Mouse (Mus musculus): ENCODE measurements at regions not wholly inside any gene's neighbourhood (a gene's known extent, or its start where the extent isn't known, plus 50 kb on each side); places are given as distances from the start of the nearest gene placed in this dataset.

DNA sequence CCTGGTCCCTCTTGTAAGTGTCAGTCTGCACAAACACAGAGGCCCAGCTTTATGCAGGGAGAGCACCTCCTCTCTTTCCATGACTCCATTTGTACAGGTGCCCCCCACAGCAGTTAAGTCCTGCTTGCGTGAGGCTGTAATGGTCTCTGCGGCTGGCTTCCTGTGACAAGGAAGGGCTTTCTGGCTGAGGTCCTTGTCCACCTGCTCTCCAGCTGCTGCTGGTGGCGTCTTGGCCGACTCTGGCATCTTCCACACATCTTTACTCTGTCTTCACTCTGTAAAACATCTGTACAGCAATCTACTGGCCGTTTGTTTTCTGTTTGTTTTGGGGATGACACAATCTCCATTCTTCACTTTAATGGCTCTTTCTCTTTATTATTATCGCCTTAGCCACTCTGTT is 60.8 kb downstream of the Rpusd4 start:
- no peak for DNase-seq

GRCm38 (mm10) chr9:35330386-35330785 is 62.7 kb downstream of the Rpusd4 start:
- DNase-seq, result no peak

DNA sequence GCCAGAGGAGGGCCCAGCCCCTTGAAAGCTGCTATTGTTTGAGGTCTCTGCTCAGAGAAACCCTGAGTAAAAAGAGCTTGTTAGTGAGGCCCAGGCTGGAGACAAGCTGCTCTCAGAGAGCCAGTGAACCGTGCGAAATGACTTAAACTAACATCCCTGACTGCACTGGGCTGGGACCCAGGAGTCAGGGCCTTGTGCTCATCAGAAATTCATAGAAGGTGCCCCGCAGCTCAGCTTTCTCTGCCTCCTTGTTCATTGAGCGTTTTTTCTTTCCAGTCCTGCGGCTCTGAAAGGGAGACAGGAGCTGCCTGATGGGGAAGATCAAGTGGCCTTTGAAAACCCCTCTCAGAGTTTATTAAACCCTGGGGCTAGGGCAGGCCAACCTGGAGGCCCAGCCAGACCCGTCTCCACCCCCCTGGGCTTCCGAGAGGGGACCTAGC is 63.6 kb downstream of the Rpusd4 start:
- no peak for DNase-seq

- DNase-seq, result no peak
These were observed 65.3 kb downstream of the Rpusd4 start for GRCm38 (mm10) chr9:35332688-35333630.

GRCm38 (mm10) chr9:35333631-35334005 is 66.0 kb downstream of the Rpusd4 start:
- no peak for DNase-seq

- no peak for DNase-seq
These were observed 66.9 kb downstream of the Rpusd4 start for GRCm38 (mm10) chr9:35334536-35334935.

DNA sequence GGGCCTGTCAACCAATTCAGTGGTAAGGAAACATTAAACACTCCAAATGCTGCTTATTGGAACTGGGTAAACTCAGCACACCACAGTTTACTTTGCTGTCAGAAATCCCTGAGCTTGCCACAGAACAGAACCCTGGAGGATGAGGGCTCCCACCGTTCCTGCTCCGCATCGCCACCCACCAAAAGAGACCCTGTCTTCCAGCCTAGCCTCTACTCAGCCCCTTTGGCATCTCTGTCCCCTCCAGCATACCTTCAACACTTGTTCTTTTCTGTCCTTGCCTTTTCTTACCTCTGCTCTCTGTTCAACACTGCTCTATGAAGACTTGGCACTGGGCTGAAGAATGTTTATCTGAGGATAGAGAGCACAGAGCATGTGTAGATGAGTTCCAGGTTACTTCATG is 67.5 kb downstream of the Rpusd4 start:
- DNase-seq, result no peak

DNA sequence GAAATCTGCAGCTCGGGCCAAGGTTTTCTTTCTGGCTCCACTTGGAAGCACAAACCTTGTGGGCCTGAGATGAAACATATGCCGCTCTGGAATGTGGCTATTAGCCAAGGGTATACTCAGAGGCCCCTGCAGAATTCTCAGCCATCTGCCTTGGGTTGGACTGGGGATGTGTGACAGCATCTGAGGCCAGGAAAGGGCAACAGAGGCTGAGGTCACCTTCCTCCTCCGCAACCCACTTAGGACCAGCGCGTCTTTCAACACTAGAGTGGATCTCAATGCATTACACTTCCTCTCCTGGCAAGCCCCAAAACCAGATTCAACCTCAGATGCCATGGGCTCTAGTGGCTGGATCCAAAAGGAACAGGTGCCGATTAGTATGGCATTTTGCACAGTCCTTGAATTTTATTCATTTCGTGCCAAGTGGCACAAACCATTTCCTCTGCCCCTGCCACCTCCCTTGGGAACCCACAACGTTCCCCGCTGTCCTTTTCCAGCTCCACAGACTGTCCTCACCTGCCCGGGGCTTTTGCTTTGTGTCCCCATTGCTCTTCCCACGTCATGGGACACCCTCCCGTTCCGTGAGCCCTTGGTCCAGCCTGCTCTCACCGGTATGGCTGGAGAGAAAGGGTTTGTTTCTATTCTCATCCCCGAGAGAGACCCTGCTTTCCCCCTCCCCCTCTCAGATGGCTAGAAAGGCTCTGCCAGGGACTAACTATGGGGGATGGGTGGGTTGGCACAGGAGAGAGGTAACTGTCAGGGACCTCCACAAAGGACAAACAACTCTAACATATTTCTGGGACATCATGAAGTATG is 68.4 kb downstream of the Rpusd4 start:
- DNase-seq, result peak; percentile 50

- peak; percentile 46 for DNase-seq
These were observed 69.0 kb downstream of the Rpusd4 start for GRCm38 (mm10) chr9:35336701-35337055.

- no peak for DNase-seq
These were observed 71.2 kb downstream of the Rpusd4 start for GRCm38 (mm10) chr9:35338858-35339257.

DNA sequence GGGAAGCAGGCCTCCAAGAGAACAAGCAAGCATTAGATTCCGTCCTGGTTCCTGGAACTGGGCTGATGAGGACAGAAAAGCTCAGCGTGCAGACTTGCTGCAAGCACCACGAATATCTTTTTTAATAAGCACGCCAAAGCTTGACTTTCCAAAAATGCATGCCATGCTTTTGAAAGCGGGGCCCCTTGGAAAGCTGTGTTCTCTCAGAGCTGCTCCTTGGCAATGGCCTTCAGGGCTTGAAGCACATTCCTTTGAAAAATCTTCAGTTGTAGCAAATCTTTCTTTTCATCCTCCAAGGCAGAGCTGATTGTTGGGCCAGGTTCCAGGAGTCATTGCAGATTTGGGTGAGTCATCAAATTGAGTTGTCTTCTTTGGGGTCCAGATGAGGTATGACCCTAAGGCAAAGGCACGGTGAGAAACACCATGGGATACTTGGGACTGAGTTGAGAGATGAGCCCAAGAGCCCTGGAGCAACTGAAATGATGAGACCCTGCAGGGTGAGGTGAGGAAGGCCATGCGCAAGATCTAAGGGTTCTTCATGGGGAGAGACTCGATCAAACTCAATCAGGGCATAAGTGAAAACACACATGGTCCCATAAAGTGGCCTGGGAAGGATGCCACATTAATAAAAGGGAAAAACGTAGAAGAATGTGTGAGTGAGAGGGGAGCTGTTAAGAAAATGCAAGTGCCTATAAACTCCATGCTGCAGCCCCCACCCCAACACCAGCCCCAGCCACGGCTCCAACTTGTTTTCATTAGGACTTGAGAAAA is 72.0 kb downstream of the Rpusd4 start:
- DNase-seq, result no peak

DNA sequence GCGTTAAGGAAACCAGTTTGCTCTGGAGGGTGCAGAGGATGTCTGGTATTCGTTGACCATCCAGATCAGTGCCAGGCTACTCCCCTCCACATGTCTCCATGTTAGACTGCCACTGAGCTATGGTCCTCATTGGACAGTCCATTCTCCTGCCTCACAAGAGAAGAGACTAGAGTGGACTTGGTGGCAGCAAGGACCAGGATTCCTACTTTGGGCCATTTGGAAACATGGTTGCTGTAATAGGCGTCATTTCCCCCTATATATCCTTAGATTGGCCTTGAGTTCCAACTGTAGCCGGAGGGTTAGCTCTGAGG is 72.6 kb downstream of the Rpusd4 start:
- no peak for DNase-seq

- no peak for DNase-seq
These were observed 73.1 kb downstream of the Rpusd4 start for GRCm38 (mm10) chr9:35340811-35341210.

GRCm38 (mm10) chr9:35341386-35341785 is 73.7 kb downstream of the Rpusd4 start:
- no peak for DNase-seq

DNA sequence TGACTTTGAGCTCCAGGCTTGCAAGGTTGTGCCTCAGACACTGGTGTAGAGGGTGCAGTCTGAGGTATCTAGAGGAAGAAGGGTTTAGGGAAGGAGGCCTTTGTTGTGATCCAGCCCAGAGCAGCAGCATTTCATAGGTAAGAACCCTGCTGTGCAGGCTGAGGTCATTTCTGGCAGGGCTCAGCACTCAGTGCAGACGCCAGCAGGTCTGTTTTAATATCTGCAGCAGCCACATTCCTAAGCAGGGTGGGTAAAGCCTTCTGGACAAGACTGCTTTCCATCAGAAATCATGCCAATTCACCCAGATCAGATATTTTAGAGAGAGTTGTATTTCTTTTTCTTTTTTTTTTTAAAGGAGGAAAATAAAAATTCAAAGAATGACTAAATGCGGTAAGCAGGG is 74.8 kb downstream of the Rpusd4 start:
- DNase-seq, result no peak

DNA sequence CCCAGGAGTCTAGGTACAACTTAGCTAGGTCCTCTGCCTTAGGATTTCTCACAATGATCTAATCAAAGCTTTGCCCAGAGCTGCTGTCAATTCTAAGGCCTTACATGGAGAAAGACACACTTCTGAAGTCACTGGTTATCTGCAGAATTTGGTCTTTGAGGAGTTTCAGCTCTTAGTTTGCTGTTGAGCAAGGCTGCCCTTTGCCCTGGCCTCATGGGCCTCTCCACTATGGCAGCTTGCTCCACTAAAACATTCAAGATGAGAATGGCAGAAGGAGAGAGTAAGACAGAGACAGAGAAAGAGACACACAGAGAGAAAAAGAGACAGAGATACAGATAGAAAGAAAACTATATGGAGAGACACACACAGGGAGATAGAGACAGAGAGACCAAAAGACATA is 75.7 kb downstream of the Rpusd4 start:
- DNase-seq, result no peak

- DNase-seq, result no peak
These were observed 76.6 kb upstream of the Cdon start for GRCm38 (mm10) chr9:35344374-35344773.

DNA sequence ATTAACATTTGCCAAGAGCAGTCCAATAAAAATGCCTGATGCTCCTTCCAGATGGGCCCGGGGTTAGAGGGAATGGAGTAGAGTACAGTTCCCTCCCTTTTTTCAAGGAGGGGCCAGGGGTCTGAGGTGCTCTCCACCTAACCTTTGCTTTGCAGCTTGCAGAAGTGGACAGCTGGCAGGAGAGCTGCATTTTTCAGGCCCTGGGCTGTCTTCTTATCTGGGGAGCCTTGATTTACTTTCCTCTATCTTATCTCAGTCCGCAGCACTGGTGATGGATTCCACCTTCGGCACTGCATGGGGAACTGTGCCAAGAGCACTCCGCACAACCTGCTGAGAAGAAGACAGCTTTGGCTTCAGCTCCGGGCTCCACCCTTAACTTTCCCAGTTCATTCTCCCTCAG is 74.5 kb upstream of the Cdon start:
- peak; percentile 23 for DNase-seq

GRCm38 (mm10) chr9:35350046-35350552 is 70.8 kb upstream of the Cdon start:
- DNase-seq, result no peak

- DNase-seq, result no peak
These were observed 69.4 kb upstream of the Cdon start for GRCm38 (mm10) chr9:35351576-35351975.

DNA sequence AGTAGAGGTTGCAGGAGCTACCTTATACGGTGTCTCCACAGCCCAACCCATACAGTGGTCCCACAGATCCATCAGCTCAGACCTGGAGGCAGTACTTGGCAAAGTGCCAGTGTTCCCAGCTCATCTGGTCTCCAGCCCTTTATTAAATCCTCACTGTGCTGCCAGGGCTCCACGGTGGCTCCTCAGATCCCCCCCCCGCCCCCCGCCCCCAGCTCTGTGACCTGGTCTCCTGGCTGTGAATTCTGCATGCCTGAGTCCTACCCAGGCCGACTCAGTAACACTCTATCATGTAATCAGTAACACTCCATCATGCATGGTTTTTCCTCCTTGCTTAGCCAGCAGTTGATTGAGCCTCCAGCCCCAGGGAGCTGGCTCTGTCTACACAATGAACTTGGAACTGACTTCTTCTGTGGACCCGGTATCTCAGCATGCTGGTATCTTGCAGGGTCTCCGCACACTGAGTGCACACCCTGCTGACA is 66.2 kb upstream of the Cdon start:
- no peak for DNase-seq

DNA sequence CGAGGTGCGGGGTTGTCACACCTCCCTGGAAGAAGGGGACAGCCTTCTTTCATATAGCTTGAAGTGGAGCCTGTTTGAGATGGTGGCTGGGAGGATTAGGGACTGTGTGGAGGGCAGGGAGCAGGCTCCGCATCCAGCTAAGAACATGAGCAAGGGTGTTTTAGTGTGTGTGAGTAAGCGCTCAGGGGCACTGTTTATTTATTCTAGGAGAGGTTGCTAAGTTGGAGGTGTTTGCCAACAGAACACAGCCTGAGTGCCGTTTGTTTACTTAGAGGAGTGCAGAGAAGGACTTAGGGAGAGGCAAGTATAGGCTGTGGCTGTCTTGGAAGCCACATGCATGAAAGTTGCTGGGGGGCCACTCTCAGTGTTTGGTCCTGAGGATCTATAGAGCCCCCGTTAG is 61.2 kb upstream of the Cdon start:
- DNase-seq, result no peak
